Mouse (Mus musculus) liver, adult 2 months (tissue): ENCODE results near the gene Gjc2.

Experiments used
- CTCF ChIP-seq: fragments of 200-500 bp; IDR thresholded peaks from 2 replicates; pipeline ENCODE4 v1.5.1; 2011; ENCODE audit warnings: low read depth, low read length, control low read depth
- POLR2A ChIP-seq: fragments of 200-500 bp; IDR thresholded peaks from 2 replicates; pipeline ENCODE4 v1.6.1; 2011; ENCODE audit warnings: low read length, control low read depth; ENCODE audit not compliant: insufficient read depth; ENCODE audit errors: extremely low read depth

DNA sequence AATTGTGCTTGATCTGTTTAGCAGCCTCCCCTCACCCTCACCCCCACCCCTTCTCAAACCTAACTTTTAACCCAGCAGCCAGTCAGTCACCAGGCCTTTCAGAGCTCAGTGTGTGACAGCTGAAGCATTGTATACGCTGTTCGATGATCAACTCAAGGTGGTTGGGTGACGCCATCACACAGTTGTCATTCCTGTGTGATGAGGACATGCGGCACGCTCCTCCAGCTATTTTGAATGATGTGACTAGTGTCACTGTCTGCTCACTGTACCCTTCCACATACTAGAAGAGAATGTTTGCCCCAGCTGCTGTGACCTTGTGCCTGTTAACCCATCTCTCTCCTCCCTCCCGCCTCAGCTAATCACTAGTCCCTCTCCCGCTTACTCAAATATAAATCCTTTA, 28.8 kb downstream of the Gjc2 start:
- TF ChIP-seq POLR2A (no peak), CTCF (no peak)
